ENCODE assay signal across 21 mouse cellular contexts in the genomic region with DNA sequence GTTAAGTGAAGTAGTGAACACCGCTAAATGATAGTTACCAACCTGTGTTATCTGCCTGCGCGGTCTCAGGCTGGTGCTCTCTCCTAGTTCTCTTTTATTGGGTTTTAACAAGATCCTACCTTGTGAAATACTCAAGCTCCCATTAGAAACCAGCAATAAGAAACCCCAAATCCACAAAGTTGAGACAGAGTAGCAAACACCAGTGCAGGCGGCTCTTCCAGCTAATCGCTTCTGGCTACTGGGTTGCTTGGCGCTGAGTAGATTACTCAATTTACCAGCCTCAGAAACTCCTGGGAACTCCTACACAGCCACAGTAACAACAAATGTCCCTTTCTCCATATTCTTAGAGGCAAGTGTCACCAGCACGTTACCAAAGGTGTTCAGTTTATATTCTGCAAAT.
"Had no signal": no experiment of that assay in that cellular context is flagged by ENCODE, and none has a peak within 500 bp of the region (broad histone marks: within the 10 kb centered on the region; RNA-seq: fewer than 3 reads in every experiment).

No protein-coding gene starts in this region.

- H3K27me3 ChIP-seq: lung, embryonic 15.5 days; midbrain, embryonic 12.5 days; neural tube, embryonic 13.5 days; neural tube, embryonic 15.5 days had no signal

- H3K27ac ChIP-seq: macrophage; midbrain, embryonic 12.5 days; neural tube, embryonic 13.5 days; neural tube, embryonic 15.5 days had no signal

- H3K9me3 ChIP-seq: lung, embryonic 15.5 days; midbrain, embryonic 10.5 days; midbrain, embryonic 12.5 days; neural tube, embryonic 13.5 days; neural tube, embryonic 15.5 days had no signal

- ATAC-seq: liver, postnatal 0 days; lung, postnatal 0 days; midbrain, embryonic 16.5 days had no signal

- H3K36me3 ChIP-seq: lung, embryonic 15.5 days; midbrain, embryonic 10.5 days; midbrain, embryonic 12.5 days; neural tube, embryonic 13.5 days; neural tube, embryonic 15.5 days had no signal

- H3K4me3 ChIP-seq: lung, embryonic 15.5 days; midbrain, embryonic 10.5 days; midbrain, embryonic 12.5 days; myocyte; neural tube, embryonic 13.5 days; neural tube, embryonic 15.5 days had no signal

- DNase-seq: liver, postnatal 0 days; lung, adult 2 months; lung, postnatal 14 days; lung, postnatal 36 days; midbrain, embryonic 14.5 days; right cerebral cortex, adult 18-20 months; right cerebral cortex, postnatal 25 days; right cerebral cortex, postnatal 4 days; spleen, adult 18-20 months; thymus, adult 18-20 months; thymus, postnatal 14 days; thymus, postnatal 36 days had no signal

- H3K9ac ChIP-seq: liver, postnatal 0 days; lung, embryonic 15.5 days; midbrain, embryonic 12.5 days; neural tube, embryonic 13.5 days; neural tube, embryonic 15.5 days had no signal

- H3K4me2 ChIP-seq: lung, embryonic 15.5 days; midbrain, embryonic 12.5 days; neural tube, embryonic 13.5 days; neural tube, embryonic 15.5 days had no signal
